Mouse (Mus musculus): ENCODE measurements around the gene Chpf2. TPM values are rescaled to one million over a fixed set of nuclear protein-coding genes. Genes with fewer than 3 reads are reported as not detected.

Gene Chpf2
- polyA plus RNA-seq, 1 experiment from 2014 or later, result 14.4 TPM

- WGBS, result 85% methylated on average over 20 of the region's 20 CpGs
- DNase-seq (ENCODE audit: low spot score) (no peak), ATAC-seq (ENCODE audit: low FRiP score) (no peak)
- Histone ChIP-seq H3K4me1 (replicated peaks; ENCODE audit: control insufficient read depth, insufficient read depth, low read length) (peaks cover 13% of the 10 kb centered on the region), H3K9ac (no peak overlapping the region), H3K27ac (no peak overlapping the region), H3K36me3 (replicated peaks; ENCODE audit: control insufficient read depth, insufficient read depth) (peaks cover 66% of the 10 kb centered on the region), H3K27me3 (ENCODE audit: control insufficient read depth, insufficient read depth, low read length) (no peaks in the 10 kb centered on the region), H3K4me3 (replicated peaks; ENCODE audit: low read length) (no peak overlapping the region), H3K9me3 (ENCODE audit: control insufficient read depth, low read length) (no peaks in the 10 kb centered on the region), H3K4me2 (replicated peaks) (no peak overlapping the region)
Observed at GRCm38 (mm10) chr5:24589511-24590500, 3.3 kb downstream of the Chpf2 start.

GRCm38 (mm10) chr5:24591268-24591721 is 4.8 kb downstream of the Chpf2 start:
- no peak overlapping the region for H3K27ac ChIP-seq
- no peaks in the 10 kb centered on the region for H3K27me3 ChIP-seq (ENCODE audit: control insufficient read depth, insufficient read depth, low read length)
- DNase-seq (ENCODE audit: low spot score) (no peak), ATAC-seq (ENCODE audit: low FRiP score) (no peak)
- H3K4me3 ChIP-seq (replicated peaks; ENCODE audit: low read length), result no peak overlapping the region
- no peaks in the 10 kb centered on the region for H3K9me3 ChIP-seq (ENCODE audit: control insufficient read depth, low read length)
- peaks cover 22% of the 10 kb centered on the region for H3K4me1 ChIP-seq (replicated peaks; ENCODE audit: control insufficient read depth, insufficient read depth, low read length)
- H3K36me3 ChIP-seq (replicated peaks; ENCODE audit: control insufficient read depth, insufficient read depth), result peaks cover 78% of the 10 kb centered on the region
- H3K4me2 ChIP-seq (replicated peaks), result no peak overlapping the region
- 24% methylated on average over 23 of the region's 23 CpGs for WGBS
- H3K9ac ChIP-seq, result no peak overlapping the region; the same call in 1 of the 2 replicates

GRCm38 (mm10) chr5:24591796-24592470 is 5.4 kb downstream of the Chpf2 start:
- H3K4me2 ChIP-seq (replicated peaks), result no peak overlapping the region
- ATAC-seq (ENCODE audit: low FRiP score) (no peak), DNase-seq (ENCODE audit: low spot score) (no peak)
- H3K36me3 ChIP-seq (replicated peaks; ENCODE audit: control insufficient read depth, insufficient read depth), result peaks cover 78% of the 10 kb centered on the region
- 57% methylated on average over 24 of the region's 24 CpGs for WGBS
- H3K4me3 ChIP-seq (replicated peaks; ENCODE audit: low read length), result no peak overlapping the region
- no peak overlapping the region for H3K9ac ChIP-seq
- no peaks in the 10 kb centered on the region for H3K9me3 ChIP-seq (ENCODE audit: control insufficient read depth, low read length)
- H3K27ac ChIP-seq, result no peak overlapping the region
- H3K4me1 ChIP-seq (replicated peaks; ENCODE audit: control insufficient read depth, insufficient read depth, low read length), result peaks cover 28% of the 10 kb centered on the region
- no peaks in the 10 kb centered on the region for H3K27me3 ChIP-seq (ENCODE audit: control insufficient read depth, insufficient read depth, low read length)

GRCm38 (mm10) chr5:24592471-24593160 is 6.1 kb downstream of the Chpf2 start:
- Histone ChIP-seq H3K9ac (no peak overlapping the region), H3K9me3 (ENCODE audit: control insufficient read depth, low read length) (no peaks in the 10 kb centered on the region), H3K4me1 (replicated peaks; ENCODE audit: control insufficient read depth, insufficient read depth, low read length) (peaks cover 28% of the 10 kb centered on the region), H3K27me3 (ENCODE audit: control insufficient read depth, insufficient read depth, low read length) (no peaks in the 10 kb centered on the region), H3K27ac (no peak overlapping the region), H3K36me3 (replicated peaks; ENCODE audit: control insufficient read depth, insufficient read depth) (peaks cover 78% of the 10 kb centered on the region), H3K4me3 (replicated peaks; ENCODE audit: low read length) (no peak overlapping the region), H3K4me2 (replicated peaks) (no peak overlapping the region)
- no peak for ATAC-seq (ENCODE audit: low FRiP score)
- DNase-seq (ENCODE audit: low spot score), result no peak
- 66% methylated on average over 21 of the region's 21 CpGs for WGBS

GRCm38 (mm10) chr5:24593230-24593629 is 6.7 kb downstream of the Chpf2 start:
- H3K4me3 ChIP-seq (replicated peaks; ENCODE audit: low read length), result no peak overlapping the region
- no peak overlapping the region for H3K4me2 ChIP-seq (replicated peaks)
- WGBS, result 79% methylated on average over 10 of the region's 10 CpGs
- H3K27me3 ChIP-seq (ENCODE audit: control insufficient read depth, insufficient read depth, low read length), result no peaks in the 10 kb centered on the region
- H3K9me3 ChIP-seq (ENCODE audit: control insufficient read depth, low read length), result no peaks in the 10 kb centered on the region
- H3K27ac ChIP-seq, result no peak overlapping the region
- H3K9ac ChIP-seq, result no peak overlapping the region
- H3K4me1 ChIP-seq (replicated peaks; ENCODE audit: control insufficient read depth, insufficient read depth, low read length), result peaks cover 30% of the 10 kb centered on the region
- ATAC-seq (ENCODE audit: low FRiP score) (no peak), DNase-seq (ENCODE audit: low spot score) (no peak)
- H3K36me3 ChIP-seq (replicated peaks; ENCODE audit: control insufficient read depth, insufficient read depth), result peaks cover 77% of the 10 kb centered on the region

GRCm38 (mm10) chr5:24593928-24594327 is 7.4 kb downstream of the Chpf2 start:
- no peaks in the 10 kb centered on the region for H3K9me3 ChIP-seq (ENCODE audit: control insufficient read depth, low read length)
- H3K4me3 ChIP-seq (replicated peaks; ENCODE audit: low read length), result no peak overlapping the region
- no peaks in the 10 kb centered on the region for H3K27me3 ChIP-seq (ENCODE audit: control insufficient read depth, insufficient read depth, low read length)
- H3K4me2 ChIP-seq (replicated peaks), result no peak overlapping the region
- H3K4me1 ChIP-seq (replicated peaks; ENCODE audit: control insufficient read depth, insufficient read depth, low read length), result peaks cover 37% of the 10 kb centered on the region
- no peak overlapping the region for H3K9ac ChIP-seq
- peaks cover 70% of the 10 kb centered on the region for H3K36me3 ChIP-seq (replicated peaks; ENCODE audit: control insufficient read depth, insufficient read depth)
- DNase-seq (ENCODE audit: low spot score), result no peak
- H3K27ac ChIP-seq, result no peak overlapping the region
- ATAC-seq (ENCODE audit: low FRiP score), result no peak
- WGBS, result 75% methylated on average over 10 of the region's 10 CpGs

- no peak overlapping the region for H3K4me3 ChIP-seq (replicated peaks; ENCODE audit: low read length)
- peaks cover 66% of the 10 kb centered on the region for H3K36me3 ChIP-seq (replicated peaks; ENCODE audit: control insufficient read depth, insufficient read depth)
- no peak overlapping the region for H3K27ac ChIP-seq
- H3K27me3 ChIP-seq (ENCODE audit: control insufficient read depth, insufficient read depth, low read length), result no peaks in the 10 kb centered on the region
- H3K4me2 ChIP-seq (replicated peaks), result no peak overlapping the region
- no peak for ATAC-seq (ENCODE audit: low FRiP score)
- H3K9ac ChIP-seq, result no peak overlapping the region
- no peak for DNase-seq (ENCODE audit: low spot score)
- 92% methylated on average over 5 of the region's 5 CpGs for WGBS
- H3K4me1 ChIP-seq (replicated peaks; ENCODE audit: control insufficient read depth, insufficient read depth, low read length), result peaks cover 40% of the 10 kb centered on the region
- no peaks in the 10 kb centered on the region for H3K9me3 ChIP-seq (ENCODE audit: control insufficient read depth, low read length)
Observed at GRCm38 (mm10) chr5:24594346-24594745, 7.8 kb downstream of the Chpf2 start.

- Histone ChIP-seq H3K4me3 (replicated peaks; ENCODE audit: low read length) (no peak overlapping the region), H3K27me3 (ENCODE audit: control insufficient read depth, insufficient read depth, low read length) (no peaks in the 10 kb centered on the region), H3K4me1 (replicated peaks; ENCODE audit: control insufficient read depth, insufficient read depth, low read length) (peaks cover 46% of the 10 kb centered on the region), H3K36me3 (replicated peaks; ENCODE audit: control insufficient read depth, insufficient read depth) (peaks cover 57% of the 10 kb centered on the region), H3K9ac (0 out of 2 replicates have a peak overlapping the region, but pooled peaks have one; percentile 37), H3K4me2 (replicated peaks) (no peak overlapping the region), H3K9me3 (ENCODE audit: control insufficient read depth, low read length) (no peaks in the 10 kb centered on the region), H3K27ac (peak overlapping the region; percentile 83; the same call in 1 of the 2 replicates)
- WGBS, result 94% methylated on average over 5 of the region's 5 CpGs
- ATAC-seq (ENCODE audit: low FRiP score) (no peak), DNase-seq (ENCODE audit: low spot score) (no peak)
Observed at GRCm38 (mm10) chr5:24595261-24595660, 8.7 kb downstream of the Chpf2 start.
